Mouse (Mus musculus) MEL (cell line): ENCODE measurements around the gene Pgap3. TPM values are rescaled to one million over a fixed set of nuclear protein-coding genes. Genes with fewer than 3 reads are reported as not detected.

Experiments
- DNase-seq: peaks from one replicate; pipeline ENCODE4 v3.0.0; 2011; ENCODE audit warnings: low read depth, low spot score
- H3K27ac ChIP-seq: 2 replicates; pipeline ENCODE4 v1.5.1; 2012; ENCODE audit warnings: low read depth, mild to moderate bottlenecking, control low read depth, low read length, moderate library complexity; ENCODE audit not compliant: control insufficient read depth
- H3K27me3 ChIP-seq, 2 experiments: fragments of 150-350 bp in 1 of 2; sonication (generic) in 1 of 2; 2 replicates each; pipeline ENCODE4 v1.6.1; 2012; ENCODE audit warnings: low read length in 2 of 2, mild to moderate bottlenecking in 2 of 2, improper control_type of control experiment in 1 of 2, moderate library complexity in 1 of 2; ENCODE audit not compliant: insufficient read depth in 2 of 2, control insufficient read depth in 1 of 2
- H3K36me3 ChIP-seq, 2 experiments: 2 replicates each; pipeline ENCODE4 v1.6.1; 2012 to 2014; ENCODE audit warnings: low read length in 2 of 2, improper control_type of control experiment in 1 of 2, inconsistent platforms in 1 of 2, mild to moderate bottlenecking in 1 of 2; ENCODE audit not compliant: insufficient read depth in 2 of 2, control insufficient read depth in 1 of 2
- H3K4me1 ChIP-seq, 2 experiments: fragments of 150-350 bp in 1 of 2; sonication (generic) in 1 of 2; 2 replicates each; pipeline ENCODE4 v1.6.1; 2012; ENCODE audit warnings: low read length in 2 of 2, improper control_type of control experiment in 1 of 2, mild to moderate bottlenecking in 1 of 2; ENCODE audit not compliant: insufficient read depth in 2 of 2, control insufficient read depth in 1 of 2
- H3K4me3 ChIP-seq, 2 experiments: fragments of 150-350 bp in 1 of 2; sonication (generic) in 1 of 2; 2 replicates each; pipeline ENCODE4 v1.5.1; 2012; ENCODE audit warnings: low read depth in 2 of 2, low read length in 2 of 2, mild to moderate bottlenecking in 2 of 2, moderate library complexity in 2 of 2, control low read depth in 1 of 2, improper control_type of control experiment in 1 of 2; ENCODE audit not compliant: control insufficient read depth in 1 of 2, insufficient read depth in 1 of 2
- H3K79me2 ChIP-seq: 2 replicates; pipeline ENCODE4 v1.6.1; 2012; ENCODE audit warnings: mild to moderate bottlenecking, low read length, moderate library complexity; ENCODE audit not compliant: control insufficient read depth, poor library complexity, insufficient read depth
- H3K9ac ChIP-seq: 2 replicates; pipeline ENCODE4 v1.6.1; 2012; ENCODE audit warnings: low read depth, mild to moderate bottlenecking, control low read depth, low read length, moderate library complexity; ENCODE audit not compliant: control insufficient read depth, poor library complexity, severe bottlenecking
- H3K9me3 ChIP-seq: fragments of 150-350 bp; sonication (generic); replicated peaks from 2 replicates; pipeline ENCODE4 v1.6.1; 2012; ENCODE audit warnings: mild to moderate bottlenecking, low read length, improper control_type of control experiment, moderate library complexity; ENCODE audit not compliant: insufficient read depth
- BHLHE40 ChIP-seq: IDR thresholded peaks from 2 replicates; pipeline ENCODE4 v1.6.1; 2012; ENCODE audit warnings: low read depth, mild to moderate bottlenecking, inconsistent platforms, low read length, improper control_type of control experiment, borderline replicate concordance
- CHD1 ChIP-seq: IDR thresholded peaks from 2 replicates; pipeline ENCODE4 v1.6.1; 2012; ENCODE audit warnings: low read depth, mild to moderate bottlenecking, inconsistent platforms, low read length, improper control_type of control experiment
- CHD2 ChIP-seq: IDR thresholded peaks from 2 replicates; pipeline ENCODE4 v1.6.1; 2011; ENCODE audit warnings: low read length, improper control_type of control experiment
- CTCF ChIP-seq, 3 experiments: IDR thresholded peaks in 2 of 3; conservative IDR thresholded peaks in 1 of 3; 2 replicates each; pipeline ENCODE4 v1.5.1; 2011 to 2012; ENCODE audit warnings: low read length in 3 of 3, low read depth in 2 of 3, mild to moderate bottlenecking in 2 of 3, improper control_type of control experiment in 1 of 3, inconsistent platforms in 1 of 3, mixed read lengths in 1 of 3, moderate library complexity in 1 of 3; ENCODE audit not compliant: control insufficient read depth in 1 of 3, insufficient read depth in 1 of 3, poor library complexity in 1 of 3, severe bottlenecking in 1 of 3
- E2F4 ChIP-seq: IDR thresholded peaks from 2 replicates; pipeline ENCODE4 v1.6.1; 2011; ENCODE audit warnings: low read depth, low read length, improper control_type of control experiment, borderline replicate concordance
- ELF1 ChIP-seq: IDR thresholded peaks from 2 replicates; pipeline ENCODE4 v1.6.1; 2014; ENCODE audit warnings: low read depth, mild to moderate bottlenecking, inconsistent platforms, low read length, improper control_type of control experiment, moderate library complexity
- ETS1 ChIP-seq: IDR thresholded peaks from 2 replicates; pipeline ENCODE4 v1.6.1; 2012; ENCODE audit warnings: low read depth, mild to moderate bottlenecking, inconsistent platforms, low read length, improper control_type of control experiment, moderate library complexity
- GABPA ChIP-seq: IDR thresholded peaks from 2 replicates; pipeline ENCODE4 v1.6.1; 2012; ENCODE audit warnings: low read depth, mild to moderate bottlenecking, inconsistent platforms, low read length, improper control_type of control experiment, moderate library complexity
- GATA1 ChIP-seq: IDR thresholded peaks from 2 replicates; pipeline ENCODE4 v1.6.1; 2011; ENCODE audit warnings: low read depth, low read length, improper control_type of control experiment
- HCFC1 ChIP-seq: IDR thresholded peaks from 2 replicates; pipeline ENCODE4 v1.6.1; 2012; ENCODE audit warnings: low read depth, mild to moderate bottlenecking, inconsistent platforms, low read length, improper control_type of control experiment, moderate library complexity
- KAT2A ChIP-seq: conservative IDR thresholded peaks from 2 replicates; pipeline ENCODE4 v1.6.1; 2012; ENCODE audit warnings: low read depth, low read length, improper control_type of control experiment, inconsistent platforms
- MAX ChIP-seq: IDR thresholded peaks from 2 replicates; pipeline ENCODE4 v1.6.1; 2011; ENCODE audit warnings: low read length, improper control_type of control experiment
- MAZ ChIP-seq: IDR thresholded peaks from 2 replicates; pipeline ENCODE4 v1.6.1; 2012; ENCODE audit warnings: low read depth, mild to moderate bottlenecking, inconsistent platforms, low read length, improper control_type of control experiment
- MXI1 ChIP-seq: IDR thresholded peaks from 2 replicates; pipeline ENCODE4 v1.6.1; 2011; ENCODE audit warnings: mild to moderate bottlenecking, low read depth, low read length, improper control_type of control experiment
- MYB ChIP-seq: IDR thresholded peaks from 2 replicates; pipeline ENCODE4 v1.6.1; 2011; ENCODE audit warnings: mild to moderate bottlenecking, low read depth, low read length, improper control_type of control experiment
- MYC ChIP-seq: IDR thresholded peaks from 2 replicates; pipeline ENCODE4 v1.6.1; 2011; ENCODE audit warnings: low read depth, mild to moderate bottlenecking, low read length, improper control_type of control experiment, moderate library complexity
- NELFE ChIP-seq: IDR thresholded peaks from 2 replicates; pipeline ENCODE4 v1.6.1; 2011; ENCODE audit warnings: low read depth, low read length, improper control_type of control experiment
- NRF1 ChIP-seq: IDR thresholded peaks from 2 replicates; pipeline ENCODE4 v1.6.1; 2014; ENCODE audit warnings: low read depth, mild to moderate bottlenecking, inconsistent platforms, low read length, improper control_type of control experiment, moderate library complexity; ENCODE audit not compliant: poor library complexity, insufficient read depth, severe bottlenecking
- POLR2A ChIP-seq, 2 experiments: IDR thresholded peaks; 2 replicates each; pipeline ENCODE4 v1.6.1; 2011 to 2012; ENCODE audit warnings: low read length in 2 of 2, mild to moderate bottlenecking in 2 of 2, control low read depth in 1 of 2, improper control_type of control experiment in 1 of 2, low read depth in 1 of 2, moderate library complexity in 1 of 2; ENCODE audit not compliant: control insufficient read depth in 1 of 2, insufficient read depth in 1 of 2, poor library complexity in 1 of 2
- POLR2AphosphoS5 ChIP-seq: IDR thresholded peaks from 2 replicates; pipeline ENCODE4 v1.6.1; 2012; ENCODE audit warnings: low read depth, borderline replicate concordance, mild to moderate bottlenecking, inconsistent platforms, low read length, moderate library complexity, mixed read lengths
- RAD21 ChIP-seq: IDR thresholded peaks from 2 replicates; pipeline ENCODE4 v1.6.1; 2011; ENCODE audit warnings: mild to moderate bottlenecking, low read depth, low read length, improper control_type of control experiment
- RCOR1 ChIP-seq: IDR thresholded peaks from 2 replicates; pipeline ENCODE4 v1.6.1; 2012; ENCODE audit warnings: low read depth, mild to moderate bottlenecking, inconsistent platforms, low read length, improper control_type of control experiment
- SIN3A ChIP-seq: IDR thresholded peaks from 2 replicates; pipeline ENCODE4 v1.6.1; 2012; ENCODE audit warnings: low read length, improper control_type of control experiment, inconsistent platforms
- SMC3 ChIP-seq: IDR thresholded peaks from 2 replicates; pipeline ENCODE4 v1.6.1; 2011; ENCODE audit warnings: low read depth, low read length, improper control_type of control experiment
- TAL1 ChIP-seq: IDR thresholded peaks from 2 replicates; pipeline ENCODE4 v1.6.1; 2012; ENCODE audit warnings: mild to moderate bottlenecking, inconsistent platforms, low read length, moderate library complexity, mixed read lengths
- TBP ChIP-seq: IDR thresholded peaks from 2 replicates; pipeline ENCODE4 v1.8.0; 2011; ENCODE audit warnings: low read depth, low read length, improper control_type of control experiment
- TCF12 ChIP-seq: IDR thresholded peaks from 2 replicates; pipeline ENCODE4 v1.6.1; 2014; ENCODE audit warnings: low read depth, mild to moderate bottlenecking, inconsistent platforms, low read length, improper control_type of control experiment, moderate library complexity
- USF1 ChIP-seq: IDR thresholded peaks from 2 replicates; pipeline ENCODE4 v1.6.1; 2014; ENCODE audit warnings: low read depth, mild to moderate bottlenecking, inconsistent platforms, low read length, improper control_type of control experiment, moderate library complexity
- USF2 ChIP-seq, 2 experiments: IDR thresholded peaks; 2 replicates each; pipeline ENCODE4 v1.6.1; 2011 to 2012; ENCODE audit warnings: improper control_type of control experiment in 2 of 2, low read length in 2 of 2, borderline replicate concordance in 1 of 2, inconsistent platforms in 1 of 2, low read depth in 1 of 2, mild to moderate bottlenecking in 1 of 2; ENCODE audit not compliant: insufficient read depth in 1 of 2
- ZC3H11A ChIP-seq: IDR thresholded peaks from 2 replicates; pipeline ENCODE4 v1.6.1; 2012; ENCODE audit warnings: low read depth, mild to moderate bottlenecking, inconsistent platforms, low read length, improper control_type of control experiment
- ZKSCAN1 ChIP-seq: IDR thresholded peaks from 2 replicates; pipeline ENCODE4 v1.6.1; 2012; ENCODE audit warnings: low read depth, mild to moderate bottlenecking, inconsistent platforms, low read length, improper control_type of control experiment, moderate library complexity
- ZMIZ1 ChIP-seq: IDR thresholded peaks from 2 replicates; pipeline ENCODE4 v1.6.1; 2012; ENCODE audit warnings: low read depth, mild to moderate bottlenecking, inconsistent platforms, low read length, improper control_type of control experiment, moderate library complexity
- ZNF384 ChIP-seq: IDR thresholded peaks from 2 replicates; pipeline ENCODE4 v1.6.1; 2012; ENCODE audit warnings: low read depth, mild to moderate bottlenecking, inconsistent platforms, low read length, improper control_type of control experiment
- polyA plus RNA-seq, 2 experiments: library from polyadenylated mRNA; stranded (reverse) in 1 of 2; unstranded in 1 of 2; fragments of >175 nt in 1 of 2; fragments of >200 nt in 1 of 2; gene quantifications; 2 replicates each; pipeline versions ENCODE4 v1.2.1 to v1.2.4; 2012; ENCODE audit warnings: low replicate concordance in 2 of 2, low read depth in 1 of 2; ENCODE audit not compliant: insufficient read length in 2 of 2, insufficient read depth in 1 of 2, missing spikeins in 1 of 2
- total RNA-seq: library from RNA; depleted of rRNA; stranded (reverse); fragments of 300-350 nt; gene quantifications from 2 replicates; pipeline ENCODE4 v1.2.3, GENCODE M21; 2012

Gene Pgap3
- total and polyA plus RNA-seq, 3 experiments = 7.4 to 8.4 TPM; not detected in 1

GRCm38 (mm10) chr11:98345253-98345652 lies 55.0 kb downstream of the Pgap3 start (continued):
- TF ChIP-seq MAX (no peak), GABPA (no peak)

DNA sequence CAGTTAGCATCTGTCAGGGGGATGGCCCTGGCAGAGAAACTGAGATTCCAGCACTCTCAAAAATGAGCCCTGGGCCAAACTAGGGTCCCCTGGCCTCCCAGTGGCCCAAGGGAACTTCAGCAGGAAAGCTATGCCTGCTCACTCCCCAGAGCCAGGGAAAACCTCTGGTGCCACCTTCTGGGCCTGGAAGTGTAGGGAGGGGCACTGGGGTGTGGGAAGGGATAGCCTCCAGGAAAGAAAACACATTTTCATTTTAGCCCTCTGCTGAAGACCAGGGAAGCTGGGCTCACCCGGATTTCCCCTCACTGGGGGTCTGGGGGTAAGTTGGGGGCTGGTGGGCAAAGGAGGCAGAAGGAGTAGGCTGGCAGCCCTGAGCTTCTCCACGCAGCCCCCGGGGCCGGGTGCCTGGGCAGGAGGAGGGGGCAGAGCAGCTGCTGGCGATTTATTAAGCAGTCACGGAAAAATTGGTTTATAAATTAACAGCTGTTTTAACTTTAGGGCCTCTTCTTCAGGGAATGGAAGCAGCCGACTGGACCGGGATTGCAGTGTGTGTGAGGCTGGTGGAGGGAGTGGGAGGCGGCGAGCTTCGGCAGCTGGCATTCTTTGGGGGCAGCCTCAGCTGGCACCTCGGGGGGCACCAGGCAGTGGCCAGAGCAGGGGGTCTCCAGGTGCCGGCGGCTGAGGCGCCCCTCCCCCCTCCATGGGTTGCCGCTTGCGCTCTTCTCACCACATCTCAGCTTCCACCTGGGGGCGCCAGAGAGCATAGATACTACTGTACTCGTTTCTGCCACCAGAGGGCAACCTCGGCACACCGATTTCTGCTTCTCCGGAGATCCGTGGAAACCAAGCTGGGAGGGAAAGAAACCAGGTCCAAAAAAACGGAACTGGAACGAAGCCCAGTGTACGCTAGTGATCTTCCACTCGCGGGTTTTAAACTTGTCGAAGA lies 58.0 kb downstream of the Pgap3 start:
- Histone ChIP-seq H3K4me1 (peaks cover 0 to 17% of the 10 kb centered on the region in 2 experiments; a peak in 3 of 4 replicates), H3K27ac (no peak overlapping the region), H3K9me3 (no peaks in the 10 kb centered on the region), H3K79me2 (no peaks in the 10 kb centered on the region), H3K27me3 (peaks cover 0 to 3% of the 10 kb centered on the region in 2 experiments; a peak in 2 of 4 replicates), H3K9ac (peak overlapping the region; percentile 61), H3K4me3 (peak overlapping the region; percentile 23 to 39), H3K36me3 (peaks cover 0 to 9% of the 10 kb centered on the region in 2 experiments; a peak in 2 of 4 replicates)
- DNase-seq = peak; percentile 92
- no peak for TF ChIP-seq NRF1
- TF ChIP-seq CHD1 = no peak
- no peak for TF ChIP-seq TAL1
- TF ChIP-seq GATA1 = 0 out of 2 replicates have a peak, but pooled peaks have one; percentile 15
- TF ChIP-seq MXI1 = peak; percentile 68; the same call in 1 of the 2 replicates
- no peak for TF ChIP-seq ZKSCAN1
- peak; percentile 90 to 100 (median 100) for TF ChIP-seq CTCF (IDR thresholded peaks at IDR 0.05 in 2 of 3, conservative IDR thresholded peaks at IDR 0.05 in 1 of 3; ENCODE audit: control insufficient read depth in 1 of 3, insufficient read depth in 1 of 3, low read depth in 2 of 3, low read length in 3 of 3, poor library complexity in 1 of 3, severe bottlenecking in 1 of 3)
- TF ChIP-seq ETS1 = no peak
- TF ChIP-seq ELF1 = peak; percentile 66; the same call in 1 of the 2 replicates
- TF ChIP-seq MYC = no peak
- TF ChIP-seq USF2 (IDR thresholded peaks at IDR 0.05; ENCODE audit: borderline replicate concordance in 1 of 2, insufficient read depth in 1 of 2, low read depth in 1 of 2, low read length in 2 of 2) = no peak
- no peak for TF ChIP-seq RCOR1
- TF ChIP-seq CHD2 = peak; percentile 73; the same call in 1 of the 2 replicates
- no peak for TF ChIP-seq KAT2A
- TF ChIP-seq HCFC1 = peak; percentile 69
- no peak; the same call in 1 of the 2 replicates for TF ChIP-seq MYB
- TF ChIP-seq TBP = peak; percentile 56
- TF ChIP-seq NELFE = peak; percentile 36; the same call in 1 of the 2 replicates
- no peak for TF ChIP-seq POLR2A (IDR thresholded peaks at IDR 0.05; ENCODE audit: control insufficient read depth in 1 of 2, insufficient read depth in 1 of 2, low read depth in 1 of 2, low read length in 2 of 2, poor library complexity in 1 of 2)
- TF ChIP-seq ZMIZ1 = no peak
- TF ChIP-seq USF1 = peak; percentile 64
- TF ChIP-seq ZNF384 = peak; percentile 77
- TF ChIP-seq GABPA = no peak
- peak; percentile 66; the same call in 1 of the 2 replicates for TF ChIP-seq MAZ
- peak; percentile 95 for TF ChIP-seq ZC3H11A
- TF ChIP-seq POLR2AphosphoS5 = no peak
- peak; percentile 20; the same call in 1 of the 2 replicates for TF ChIP-seq TCF12
- peak; percentile 71 for TF ChIP-seq BHLHE40
- no peak for TF ChIP-seq E2F4
- peak; percentile 89 for TF ChIP-seq SIN3A
- TF ChIP-seq RAD21 = peak; percentile 97
- TF ChIP-seq SMC3 = peak; percentile 98
- peak; percentile 79 for TF ChIP-seq MAX
